Mouse (Mus musculus) left cerebral cortex, adult 2 months (tissue): ENCODE results near the gene Kifc3. TPM values are rescaled to one million over a fixed set of nuclear protein-coding genes. Genes with fewer than 3 reads are reported as not detected.
"Not testable (repeated sequence)": the region's sequence is repeated elsewhere in the genome, so short reads cannot be mapped to it uniquely, and the experiment has no call there.

Source experiments
- DNase-seq, 2 experiments: peaks; one replicate each; pipeline ENCODE4 v3.0.0; 2021 to 2022; ENCODE audit warnings: low spot score in 2 of 2, mixed read lengths in 1 of 2; ENCODE audit errors: extremely low spot score in 1 of 2
- H3K27ac ChIP-seq: fragments of 200-600 bp; 2 replicates; pipeline ENCODE4 v1.8.1; 2022
- H3K4me3 ChIP-seq: fragments of 200-600 bp; 2 replicates; pipeline ENCODE4 v1.8.1; 2022
- CTCF ChIP-seq: fragments of 200-600 bp; IDR thresholded peaks from 2 replicates; pipeline ENCODE4 v1.8.1; 2022; ENCODE audit warnings: antibody characterized with exemption, mild to moderate bottlenecking, moderate library complexity
- intact Hi-C: fragments of 180-260 bp; cut with DNase I; formaldehyde crosslinking; loops from one replicate; pipeline ENCODE4 v1.15.1; 2025
- total RNA-seq, 2 experiments: library from RNA; stranded (reverse); gene quantifications; 2 replicates each; pipeline ENCODE4 v1.2.3; 2021

Gene Kifc3
- total RNA-seq, 2 experiments from 2014 or later: 58.4 to 61.5 TPM

- Histone ChIP-seq H3K27ac (no peak overlapping the region), H3K4me3 (no peak overlapping the region)
- DNase-seq: no peak
- intact Hi-C loops: no loop called here
- TF ChIP-seq CTCF: no peak
Observed at GRCm38 (mm10) chr8:95172433-95172832, 30.2 kb downstream of the Kifc3 start.

- H3K4me3 ChIP-seq: no peak overlapping the region
- no peak for DNase-seq
- no peak overlapping the region for H3K27ac ChIP-seq
- intact Hi-C loops: no loop called here
- no peak for TF ChIP-seq CTCF
Observed at GRCm38 (mm10) chr8:95167726-95168125, 34.9 kb downstream of the Kifc3 start.

GRCm38 (mm10) chr8:95166400-95166799 lies 36.2 kb downstream of the Kifc3 start:
- Histone ChIP-seq H3K4me3 (no peak overlapping the region), H3K27ac (no peak overlapping the region)
- DNase-seq: no peak
- no peak for TF ChIP-seq CTCF
- intact Hi-C loops: no loop called here

- H3K4me3 ChIP-seq: no peak overlapping the region
- DNase-seq: peak; percentile 25 to 44
- no peak for TF ChIP-seq CTCF
- no peak overlapping the region for H3K27ac ChIP-seq
- intact Hi-C loops: no loop called here
Observed at GRCm38 (mm10) chr8:95165923-95166322, 36.7 kb downstream of the Kifc3 start.

GRCm38 (mm10) chr8:95164469-95164868 lies 38.1 kb downstream of the Kifc3 start:
- Histone ChIP-seq H3K27ac (no peak overlapping the region), H3K4me3 (no peak overlapping the region)
- no peak for DNase-seq
- no peak for TF ChIP-seq CTCF
- intact Hi-C loops: no loop called here

- H3K27ac ChIP-seq, DNase-seq, intact Hi-C loops, H3K4me3 ChIP-seq: not testable (repeated sequence)
Observed at GRCm38 (mm10) chr8:95163969-95164368, 38.6 kb downstream of the Kifc3 start.

GRCm38 (mm10) chr8:95162785-95163184 lies 39.8 kb downstream of the Kifc3 start:
- Histone ChIP-seq H3K4me3 (no peak overlapping the region), H3K27ac (no peak overlapping the region)
- intact Hi-C loops: no loop called here
- TF ChIP-seq CTCF: no peak
- no peak for DNase-seq

- Histone ChIP-seq H3K4me3 (no peak overlapping the region), H3K27ac (no peak overlapping the region)
- DNase-seq: no peak
- no peak for TF ChIP-seq CTCF
- intact Hi-C loops: no loop called here
Observed at GRCm38 (mm10) chr8:95159344-95159743, 43.3 kb downstream of the Kifc3 start.

- H3K27ac ChIP-seq: no peak overlapping the region
- intact Hi-C loops: no loop called here
- TF ChIP-seq CTCF: no peak
- no peak overlapping the region for H3K4me3 ChIP-seq
- DNase-seq: no peak
Observed at GRCm38 (mm10) chr8:95158654-95159053, 44.0 kb downstream of the Kifc3 start.

- no peak for DNase-seq
- H3K4me3 ChIP-seq: no peak overlapping the region
- intact Hi-C loops: no loop called here
- TF ChIP-seq CTCF: no peak
- no peak overlapping the region for H3K27ac ChIP-seq
Observed at GRCm38 (mm10) chr8:95157145-95157544, 45.5 kb downstream of the Kifc3 start.

- TF ChIP-seq CTCF: no peak
- intact Hi-C loops: no loop called here
- no peak overlapping the region for H3K27ac ChIP-seq
- no peak overlapping the region for H3K4me3 ChIP-seq
- no peak for DNase-seq
Observed at GRCm38 (mm10) chr8:95156108-95156507, 46.5 kb downstream of the Kifc3 start.

GRCm38 (mm10) chr8:95155361-95155760 lies 47.3 kb downstream of the Kifc3 start:
- no peak for DNase-seq
- no peak for TF ChIP-seq CTCF
- Histone ChIP-seq H3K4me3 (no peak overlapping the region), H3K27ac (no peak overlapping the region)
- intact Hi-C loops: no loop called here

- no peak overlapping the region for H3K27ac ChIP-seq
- TF ChIP-seq CTCF: no peak
- no peak overlapping the region for H3K4me3 ChIP-seq
- intact Hi-C loops: no loop called here
- DNase-seq: no peak
Observed at GRCm38 (mm10) chr8:95154654-95155053, 48.0 kb downstream of the Kifc3 start.

GRCm38 (mm10) chr8:95154056-95154455 lies 48.6 kb downstream of the Kifc3 start:
- H3K27ac ChIP-seq: no peak overlapping the region
- DNase-seq: no peak
- no peak for TF ChIP-seq CTCF
- intact Hi-C loops: no loop called here
- no peak overlapping the region for H3K4me3 ChIP-seq
